Mouse (Mus musculus) activated CD4-positive, CD25-positive, alpha-beta regulatory T cell, adult 4 months (primary cell): ENCODE measurements around the gene Cic. TPM values are rescaled to one million over a fixed set of nuclear protein-coding genes. Genes with fewer than 3 reads are reported as not detected.

ENCODE experiments used
- polyA plus RNA-seq, 2 experiments: library from polyadenylated mRNA; unstranded; fragments of 100-300 nt; shearing (Covaris generic); gene quantifications; one replicate each; pipeline ENCODE4 v1.2.1; 2017

Cic gene
- polyA plus RNA-seq, 2 experiments from 2014 or later: 23.2 to 26.0 TPM

Other genes starting within 250 kb of the Cic start
- 1 to 10 TPM; 2.2 to 2.4 TPM for gene Grik5, start 195.4 kb upstream of the Cic start, polyA plus RNA-seq
- gene Zfp574, start 195.1 kb upstream of the Cic start, polyA plus RNA-seq: 10 to 100 TPM in 1 of 2 experiments, 1 to 10 TPM in 1; 8.9 to 14.2 TPM
- 10 to 100 TPM; 19.1 to 25.3 TPM for gene Pou2f2, start 88.0 kb upstream of the Cic start, polyA plus RNA-seq
- gene Dedd2, start 47.1 kb upstream of the Cic start, polyA plus RNA-seq: 10 to 100 TPM; 26.7 to 31.8 TPM
- gene Zfp526, start 46.3 kb upstream of the Cic start, polyA plus RNA-seq: 1 to 10 TPM; 2.6 to 4.0 TPM
- gene Gsk3a, start 29.9 kb upstream of the Cic start, polyA plus RNA-seq: 1 to 10 TPM; 8.9 to 9.8 TPM
- under 1 TPM; 0.28 to 0.38 TPM for gene Erf, start 16.9 kb upstream of the Cic start, polyA plus RNA-seq
- 10 to 100 TPM; 16.8 to 30.7 TPM for gene Pafah1b3, start 30.3 kb downstream of the Cic start, polyA plus RNA-seq
- gene Prr19, start 33.7 kb downstream of the Cic start, polyA plus RNA-seq: not detected
- gene Tmem145, start 38.4 kb downstream of the Cic start, polyA plus RNA-seq: not detected
- gene Megf8, start 49.5 kb downstream of the Cic start, polyA plus RNA-seq: under 1 TPM in 1 of 2 experiments, not detected in 1; 0.03 TPM
- not detected for gene Cnfn, start 102.0 kb downstream of the Cic start, polyA plus RNA-seq
- gene Lipe, start 131.0 kb downstream of the Cic start, polyA plus RNA-seq: 10 to 100 TPM in 1 of 2 experiments, 1 to 10 TPM in 1; 8.5 to 10.7 TPM
- gene Cxcl17, start 145.2 kb downstream of the Cic start, polyA plus RNA-seq: not detected
- under 1 TPM in 1 of 2 experiments, not detected in 1; 0.33 TPM for gene Ceacam1, start 209.9 kb downstream of the Cic start, polyA plus RNA-seq